Mouse (Mus musculus): ENCODE measurements at regions not wholly inside any gene's neighbourhood (a gene's known extent, or its start where the extent isn't known, plus 50 kb on each side); places are given as distances from the start of the nearest gene placed in this dataset.

GRCm38 (mm10) chr13:31309083-31309621 is 246.8 kb upstream of the Foxq1 start:
- TF ChIP-seq CTCF (IDR thresholded peaks at IDR 0.05; ENCODE audit: low read depth) (no peak), EP300 (IDR thresholded peaks at IDR 0.05; ENCODE audit: low read depth) (no peak)
